Comparison of ENCODE assay signal across 13 mouse cellular contexts in the genomic region with DNA sequence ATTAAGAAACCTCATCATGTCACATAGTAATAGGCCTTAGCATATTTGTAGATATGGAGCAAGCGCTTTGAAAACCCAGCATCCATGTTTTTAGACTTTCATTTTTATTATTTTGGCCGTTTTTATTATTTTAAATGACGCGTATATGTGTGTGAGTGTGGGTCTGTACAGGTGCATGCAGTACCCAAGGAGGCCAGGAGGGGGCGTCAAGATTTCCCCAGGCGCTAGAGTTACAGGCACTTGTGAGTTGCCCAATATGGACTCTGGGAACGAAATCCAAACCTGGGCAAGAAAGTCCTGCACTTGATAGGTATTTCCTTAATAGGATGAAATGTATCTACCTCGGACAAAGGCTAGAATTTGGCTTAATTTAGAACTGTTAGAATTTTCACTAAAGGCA. TPM values are rescaled to one million over a fixed set of nuclear protein-coding genes. Genes with fewer than 3 reads are reported as not detected.
DNase-seq lines count a peak whose midpoint lies in the region; ATAC-seq and TF ChIP-seq lines count a peak whose summit lies in the region.
"Had no signal": no experiment of that assay in that cellular context is flagged by ENCODE, and none has a peak within 500 bp of the region (broad histone marks: within the 10 kb centered on the region; RNA-seq: fewer than 3 reads in every experiment).

No protein-coding gene starts in this region.

- H3K4me1 ChIP-seq in forebrain, postnatal 0 days (ENCODE audit: insufficient read depth), result no peaks in the 10 kb centered on the region
- H3K4me1 ChIP-seq in forebrain, embryonic 12.5 days, result no peaks in the 10 kb centered on the region
- H3K4me1 ChIP-seq in liver, postnatal 0 days (ENCODE audit: insufficient read depth), result no peaks in the 10 kb centered on the region
- no peaks in the 10 kb centered on the region for H3K4me1 ChIP-seq in liver, embryonic 11.5 days (replicated peaks; ENCODE audit: control insufficient read depth, insufficient read depth, low read length)
- peaks cover 5 to 18% of the 10 kb centered on the region in 2 experiments; a peak in 3 of 4 replicates for H3K4me1 ChIP-seq in CH12.LX (ENCODE audit: control insufficient read depth in 1 of 2, insufficient read depth in 2 of 2)

- no peak overlapping the region for H3K9ac ChIP-seq in forebrain, postnatal 0 days
- H3K9ac ChIP-seq in forebrain, embryonic 12.5 days, result no peak overlapping the region
- H3K9ac ChIP-seq in liver, postnatal 0 days (replicated peaks), result no peak overlapping the region
- H3K9ac ChIP-seq in liver, embryonic 11.5 days (ENCODE audit: low read depth, low read length), result no peak overlapping the region
- H3K9ac ChIP-seq in CH12.LX (ENCODE audit: insufficient read depth, low read depth), result no peak overlapping the region
- H3K9ac ChIP-seq: embryonic facial prominence, embryonic 13.5 days; heart, embryonic 15.5 days had no signal

- TF ChIP-seq CTCF in forebrain, postnatal 0 days (IDR thresholded peaks at IDR 0.05; ENCODE audit: low read depth), result peak; percentile 51
- peak; percentile 61 for TF ChIP-seq CTCF in liver, postnatal 0 days (IDR thresholded peaks at IDR 0.05; ENCODE audit: low read depth)
- TF ChIP-seq CTCF in CH12.LX (conservative IDR thresholded peaks at IDR 0.05 in 1 of 2, IDR thresholded peaks at IDR 0.05 in 1 of 2; ENCODE audit: low read depth in 2 of 2, low read length in 2 of 2), result peak; percentile 26 to 31
- TF ChIP-seq CTCF in brain, embryonic 14.5 days (IDR thresholded peaks at IDR 0.05; ENCODE audit: borderline replicate concordance, extremely low read depth, insufficient read depth, insufficient read length), result peak; percentile 46; the same call in 1 of the 2 replicates

- intact Hi-C loops in left cerebral cortex, postnatal 14 days (cut with DNase I), result no loop called here

- no peaks in the 10 kb centered on the region for H3K27me3 ChIP-seq in forebrain, postnatal 0 days (ENCODE audit: insufficient read depth, low read length)
- no peaks in the 10 kb centered on the region; the same call in 1 of the 2 replicates for H3K27me3 ChIP-seq in forebrain, embryonic 12.5 days
- no peaks in the 10 kb centered on the region for H3K27me3 ChIP-seq in liver, postnatal 0 days (ENCODE audit: insufficient read depth, low read length)
- H3K27me3 ChIP-seq in liver, embryonic 11.5 days (replicated peaks; ENCODE audit: control insufficient read depth, insufficient read depth, low read length), result no peaks in the 10 kb centered on the region
- H3K27me3 ChIP-seq in CH12.LX (replicated peaks), result no peaks in the 10 kb centered on the region
- H3K27me3 ChIP-seq: embryonic facial prominence, embryonic 13.5 days; heart, embryonic 15.5 days had no signal

- WGBS in forebrain, postnatal 0 days, result 73% methylated on average over 8 of the region's 8 CpGs
- 76% methylated on average over 8 of the region's 8 CpGs for WGBS in forebrain, embryonic 12.5 days
- 70% methylated on average over 8 of the region's 8 CpGs for WGBS in liver, postnatal 0 days (ENCODE audit: insufficient replicate concordance)
- 70% methylated on average over 8 of the region's 8 CpGs for WGBS in liver, embryonic 11.5 days

- DNase-seq in forebrain, postnatal 0 days, result no peak
- DNase-seq in liver, postnatal 0 days, result peak; percentile 27
- no peak for DNase-seq in liver, embryonic 11.5 days (ENCODE audit: low spot score)
- no peak for DNase-seq in CH12.LX (ENCODE audit: extremely low read depth)
- DNase-seq in brain, embryonic 14.5 days (ENCODE audit: low read depth), result no peak
- no peak for DNase-seq in left cerebral cortex, postnatal 14 days (ENCODE audit: low spot score in 2 of 2)
- no peak for DNase-seq in embryo, embryonic 9.5 days (ENCODE audit: extremely low spot score)

- no peak overlapping the region for H3K4me3 ChIP-seq in forebrain, postnatal 0 days (ENCODE audit: low read depth, low read length)
- H3K4me3 ChIP-seq in forebrain, embryonic 12.5 days (replicated peaks), result no peak overlapping the region
- H3K4me3 ChIP-seq in liver, postnatal 0 days (ENCODE audit: low read depth, low read length), result no peak overlapping the region
- H3K4me3 ChIP-seq in liver, embryonic 11.5 days (ENCODE audit: low read depth, low read length), result no peak overlapping the region
- no peak overlapping the region for H3K4me3 ChIP-seq in CH12.LX (replicated peaks in 1 of 3; ENCODE audit: low read depth in 2 of 3, low read length in 2 of 3, poor library complexity in 1 of 3)
- H3K4me3 ChIP-seq: embryonic facial prominence, embryonic 13.5 days; heart, embryonic 15.5 days had no signal

- no peak overlapping the region for H3K4me2 ChIP-seq in forebrain, postnatal 0 days (ENCODE audit: low read depth)
- H3K4me2 ChIP-seq in forebrain, embryonic 12.5 days, result no peak overlapping the region
- no peak overlapping the region for H3K4me2 ChIP-seq in liver, postnatal 0 days (ENCODE audit: low read depth, low read length)
- H3K4me2 ChIP-seq in liver, embryonic 11.5 days, result no peak overlapping the region
- H3K4me2 ChIP-seq in CH12.LX (ENCODE audit: insufficient read depth, low read depth, poor library complexity, severe bottlenecking), result no peak overlapping the region
- H3K4me2 ChIP-seq: embryonic facial prominence, embryonic 13.5 days; heart, embryonic 15.5 days had no signal

- no peaks in the 10 kb centered on the region for H3K36me3 ChIP-seq in forebrain, postnatal 0 days (ENCODE audit: insufficient read depth)
- H3K36me3 ChIP-seq in forebrain, embryonic 12.5 days (replicated peaks), result no peaks in the 10 kb centered on the region
- H3K36me3 ChIP-seq in liver, postnatal 0 days (replicated peaks; ENCODE audit: insufficient read depth, low read length), result no peaks in the 10 kb centered on the region
- no peaks in the 10 kb centered on the region for H3K36me3 ChIP-seq in liver, embryonic 11.5 days (ENCODE audit: control insufficient read depth, insufficient read depth, low read length)
- H3K36me3 ChIP-seq in CH12.LX (replicated peaks in 1 of 2; ENCODE audit: control insufficient read depth in 1 of 2, insufficient read depth in 1 of 2, low read length in 1 of 2), result no peaks in the 10 kb centered on the region
- H3K36me3 ChIP-seq: embryonic facial prominence, embryonic 13.5 days; heart, embryonic 15.5 days had no signal

- no peak overlapping the region for H3K27ac ChIP-seq in forebrain, postnatal 0 days (ENCODE audit: low read depth, low read length)
- H3K27ac ChIP-seq in forebrain, embryonic 12.5 days, result no peak overlapping the region
- no peak overlapping the region for H3K27ac ChIP-seq in liver, postnatal 0 days (ENCODE audit: low read depth)
- H3K27ac ChIP-seq in liver, embryonic 11.5 days (ENCODE audit: low read depth, low read length), result no peak overlapping the region
- H3K27ac ChIP-seq in CH12.LX (ENCODE audit: insufficient read depth, low read depth), result no peak overlapping the region
- H3K27ac ChIP-seq: embryonic facial prominence, embryonic 13.5 days; heart, embryonic 15.5 days had no signal

- TF ChIP-seq POLR2A in CH12.LX (IDR thresholded peaks at IDR 0.05; ENCODE audit: low read depth, low read length), result no peak
- TF ChIP-seq POLR2A in brain, embryonic 14.5 days (IDR thresholded peaks at IDR 0.05; ENCODE audit: borderline replicate concordance, extremely low read depth, insufficient read depth, insufficient read length, poor library complexity, severe bottlenecking), result no peak

- no peak for TF ChIP-seq EP300 in liver, postnatal 0 days (IDR thresholded peaks at IDR 0.05; ENCODE audit: low read depth)
- no peak for TF ChIP-seq EP300 in CH12.LX (IDR thresholded peaks at IDR 0.05; ENCODE audit: low read length)

- no peaks in the 10 kb centered on the region for H3K79me2 ChIP-seq in CH12.LX (replicated peaks; ENCODE audit: control insufficient read depth, extremely low read depth, insufficient read depth, poor library complexity, severe bottlenecking)

- dilution Hi-C loops in CH12.LX (cut with MboI; ENCODE audit: extremely low pct_ligation_motif_present, extremely low pct_unique_long_range_greater_than_20kb, low sequenced_read_pairs), result no loop called here

- no peak for ATAC-seq in forebrain, postnatal 0 days
- ATAC-seq in forebrain, embryonic 12.5 days (ENCODE audit: low FRiP score), result no peak
- ATAC-seq in liver, postnatal 0 days, result no peak
- no peak for ATAC-seq in liver, embryonic 11.5 days (replicated peaks; ENCODE audit: low FRiP score)
- ATAC-seq: forebrain, embryonic 14.5 days; hindbrain, embryonic 16.5 days had no signal

- in situ Hi-C loops in CH12.LX (cut with MboI; ENCODE audit: low pct_ligation_motif_present, low pct_unique_long_range_greater_than_20kb, low sequenced_read_pairs), result no loop called here

- H3K9me3 ChIP-seq in forebrain, postnatal 0 days (ENCODE audit: low read length), result no peaks in the 10 kb centered on the region
- H3K9me3 ChIP-seq in forebrain, embryonic 12.5 days, result 0 out of 2 replicates have a peak, but pooled peaks cover 3% of the 10 kb centered on the region
- H3K9me3 ChIP-seq in liver, postnatal 0 days (ENCODE audit: low read length), result no peaks in the 10 kb centered on the region
- no peaks in the 10 kb centered on the region for H3K9me3 ChIP-seq in liver, embryonic 11.5 days (ENCODE audit: control insufficient read depth, low read length)
- H3K9me3 ChIP-seq in CH12.LX (replicated peaks; ENCODE audit: low read length), result peaks cover 5% of the 10 kb centered on the region
- H3K9me3 ChIP-seq: embryonic facial prominence, embryonic 13.5 days; heart, embryonic 15.5 days had no signal

- no peak for TF ChIP-seq RAD21 in CH12.LX (IDR thresholded peaks at IDR 0.05; ENCODE audit: low read depth, low read length)

RNA-seq across cellular contexts. Expression of gene Il34, which starts 30.4 kb away (rescaled TPM):
- 10.2 and 11.1 TPM in 2 replicates for total RNA-seq in forebrain, postnatal 0 days (2014; rRNA removed)
- 8.8 and 9.1 TPM in 2 replicates for polyA plus RNA-seq in forebrain, postnatal 0 days (2015; fragmentation: Nextera tagmentation; extraction: Ambion mirVana)
- 0.26 and 0.63 TPM in 2 replicates for polyA plus RNA-seq in forebrain, embryonic 12.5 days (2016; fragmentation: Nextera tagmentation; extraction: Ambion mirVana)
- polyA plus RNA-seq in liver, postnatal 0 days (2015; fragmentation: Nextera tagmentation; extraction: Ambion mirVana), result 0.47 and 0.91 TPM in 2 replicates
- polyA plus RNA-seq in liver, embryonic 11.5 days (2014; fragmentation: Nextera tagmentation; extraction: Ambion mirVana), result 0.18 and 0.36 TPM in 2 replicates
- 0.21 TPM in 1 of 2 replicates, not detected in the other for total RNA-seq in CH12.LX (2012; rRNA removed)
- not detected in 2 replicates for total RNA-seq in CH12.LX (2014; rRNA removed)
- not detected in 2 replicates for polyA plus RNA-seq in CH12.LX (2012; ENCODE audit: insufficient read length, low read depth)
- 3.1 and 3.9 TPM in 2 replicates for polyA plus RNA-seq in brain, embryonic 14.5 days (2012; rRNA removed)
- total RNA-seq in left cerebral cortex, postnatal 14 days (2021), result 100 to 1,000 TPM in 1 of 2 experiments, 10 to 100 TPM in 1; 98.4 to 107 TPM
- polyA plus RNA-seq: limb, embryonic 11.5 days had no signal

RNA-seq across cellular contexts. Expression of gene Mtss1l, which starts 54.0 kb away (rescaled TPM):
- total RNA-seq in forebrain, postnatal 0 days (2014; rRNA removed), result 55.2 and 71.1 TPM in 2 replicates
- 42.2 and 49.0 TPM in 2 replicates for polyA plus RNA-seq in forebrain, postnatal 0 days (2015; fragmentation: Nextera tagmentation; extraction: Ambion mirVana)
- 8.9 and 10.0 TPM in 2 replicates for polyA plus RNA-seq in forebrain, embryonic 12.5 days (2016; fragmentation: Nextera tagmentation; extraction: Ambion mirVana)
- 0.95 and 1.2 TPM in 2 replicates for polyA plus RNA-seq in liver, postnatal 0 days (2015; fragmentation: Nextera tagmentation; extraction: Ambion mirVana)
- polyA plus RNA-seq in liver, embryonic 11.5 days (2014; fragmentation: Nextera tagmentation; extraction: Ambion mirVana), result 4.9 and 5.9 TPM in 2 replicates
- 0.42 and 0.64 TPM in 2 replicates for total RNA-seq in CH12.LX (2012; rRNA removed)
- not detected in 2 replicates for total RNA-seq in CH12.LX (2014; rRNA removed)
- polyA plus RNA-seq in CH12.LX (2012; ENCODE audit: insufficient read length, low read depth), result 0.66 and 0.79 TPM in 2 replicates
- polyA plus RNA-seq in brain, embryonic 14.5 days (2012; rRNA removed), result 117 and 189 TPM in 2 replicates
- total RNA-seq in left cerebral cortex, postnatal 14 days (2021), result 100 to 1,000 TPM; 184 to 221 TPM
